Mouse (Mus musculus) embryonic facial prominence, embryonic 10.5 days (tissue): Measurements from ENCODE around the gene Ackr1. TPM values are rescaled to one million over a fixed set of nuclear protein-coding genes. Genes with fewer than 3 reads are reported as not detected.

Experiments used
- DNase-seq: peaks from one replicate; pipeline ENCODE4 v3.0.0-alpha.2; 2017; ENCODE audit warnings: low spot score
- H3K27ac ChIP-seq: fragments of 300-500 bp; sonication (generic); replicated peaks from 2 replicates; pipeline ENCODE4 v1.5.1; 2016; ENCODE audit warnings: mild to moderate bottlenecking
- H3K27me3 ChIP-seq: fragments of 300-500 bp; sonication (generic); replicated peaks from 2 replicates; pipeline ENCODE4 v1.6.1; 2016; ENCODE audit warnings: low read depth, mild to moderate bottlenecking; ENCODE audit not compliant: poor library complexity, severe bottlenecking
- H3K36me3 ChIP-seq: fragments of 300-500 bp; sonication (generic); replicated peaks from 2 replicates; pipeline ENCODE4 v1.6.1; 2016; ENCODE audit warnings: mild to moderate bottlenecking, moderate library complexity
- H3K4me1 ChIP-seq: fragments of 300-500 bp; sonication (generic); 2 replicates; pipeline ENCODE4 v1.6.1; 2016
- H3K4me3 ChIP-seq: fragments of 300-500 bp; sonication (generic); 2 replicates; pipeline ENCODE4 v1.5.1; 2016; ENCODE audit warnings: mild to moderate bottlenecking, moderate library complexity
- H3K9me3 ChIP-seq: fragments of 300-500 bp; sonication (generic); 2 replicates; pipeline ENCODE4 v1.6.1; 2016; ENCODE audit warnings: mild to moderate bottlenecking
- WGBS: fragments of 180-500 bp; shearing (Covaris S2); methylation state at CpG from one replicate; pipeline ENCODE4 v1.1.7; 2016; 5-methylcytosine and 5-hydroxymethylcytosine counted together
- polyA plus RNA-seq: library from polyadenylated mRNA; unstranded; fragments of >200 nt; fragmentation: Nextera tagmentation; extraction: Ambion mirVana; gene quantifications from 2 replicates; pipeline ENCODE4 v1.2.1, GENCODE M21; 2016

Gene Ackr1
- polyA plus RNA-seq: 1.2 and 1.6 TPM in 2 replicates

- Histone ChIP-seq H3K36me3 (no peaks in the 10 kb centered on the region), H3K27me3 (no peaks in the 10 kb centered on the region), H3K9me3 (no peaks in the 10 kb centered on the region), H3K4me3 (no peak within 1 kb of the TSS), H3K27ac (no peak within 1 kb of the TSS), H3K4me1 (peaks cover 11% of the 10 kb centered on the region)
- DNase-seq: no peak
- 80% methylated on average over 9 of the region's 9 CpGs for WGBS
These were observed at the start of gene Ackr1 for GRCm38 (mm10) chr1:173333312-173334253. TSS of gene Ackr1 (minus strand) at chr1:173333750.

- Histone ChIP-seq H3K27ac (no peak overlapping the region), H3K9me3 (no peaks in the 10 kb centered on the region), H3K4me1 (no peaks in the 10 kb centered on the region), H3K4me3 (no peak overlapping the region), H3K27me3 (no peaks in the 10 kb centered on the region), H3K36me3 (no peaks in the 10 kb centered on the region)
- WGBS: 87% methylated on average over 6 of the region's 6 CpGs
- no peak for DNase-seq
These were observed 47.9 kb upstream of the Ackr1 start for GRCm38 (mm10) chr1:173381436-173381835.

DNA sequence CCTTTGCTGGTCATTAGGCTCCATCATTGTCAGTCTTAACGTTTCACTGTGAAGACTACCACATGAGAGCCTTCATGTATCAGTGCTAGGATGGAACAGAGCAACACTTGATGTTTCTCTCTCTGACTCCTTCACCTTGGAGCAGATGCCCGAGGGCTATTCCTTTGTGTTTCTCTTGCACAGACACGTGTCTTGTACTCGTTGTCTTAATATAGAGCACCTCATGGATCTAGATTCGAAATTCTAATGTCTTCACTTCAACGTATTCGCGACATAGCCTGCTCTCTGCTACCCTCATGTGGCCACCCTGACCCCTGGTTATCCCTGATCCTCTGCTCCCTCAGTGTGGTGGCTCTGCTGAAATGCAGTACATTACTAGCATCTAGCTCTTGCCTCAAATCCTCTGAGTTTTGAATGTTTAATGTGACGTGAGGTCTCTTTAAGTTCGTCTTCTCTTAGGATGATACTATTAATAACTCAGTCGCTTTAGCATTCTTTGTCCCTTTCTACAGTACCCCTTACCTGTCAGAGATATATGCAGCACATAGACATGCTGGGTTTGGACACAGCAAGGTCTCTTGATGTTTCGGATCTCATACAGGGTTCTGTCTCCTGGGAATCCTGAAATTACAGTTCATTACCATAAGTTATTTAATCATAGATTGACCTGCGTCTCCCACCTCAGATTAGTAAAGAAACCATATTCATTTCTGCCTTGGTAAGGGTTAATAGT is 44.0 kb upstream of the Ackr1 start:
- peak; percentile 55 for DNase-seq
- H3K27me3 ChIP-seq: no peaks in the 10 kb centered on the region
- H3K36me3 ChIP-seq: no peaks in the 10 kb centered on the region
- 34% methylated on average over 13 of the region's 13 CpGs for WGBS
- no peak overlapping the region for H3K27ac ChIP-seq
- no peaks in the 10 kb centered on the region for H3K9me3 ChIP-seq
- H3K4me1 ChIP-seq: no peaks in the 10 kb centered on the region
- no peak overlapping the region for H3K4me3 ChIP-seq

DNA sequence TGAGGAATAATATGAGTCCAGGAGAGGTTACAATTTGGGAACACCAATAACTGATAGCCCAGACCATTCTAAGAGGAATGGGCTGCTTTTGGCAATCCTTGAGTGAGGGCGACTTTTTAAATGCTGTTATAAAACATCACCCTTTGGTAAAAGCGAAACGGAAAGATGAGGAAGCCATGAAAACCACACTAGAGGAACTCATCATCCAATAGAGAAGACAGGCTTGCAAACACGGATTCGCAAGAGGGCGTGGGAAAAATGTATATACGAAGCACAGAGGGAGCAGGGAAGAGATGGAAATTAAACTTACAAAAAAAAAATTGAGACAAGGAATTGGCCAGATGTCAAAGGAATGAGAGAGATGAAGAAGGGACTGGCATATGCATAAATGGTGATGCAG is 40.5 kb upstream of the Ackr1 start:
- H3K4me3 ChIP-seq: no peak overlapping the region
- DNase-seq: no peak
- H3K4me1 ChIP-seq: no peaks in the 10 kb centered on the region
- H3K27me3 ChIP-seq: peaks cover 16% of the 10 kb centered on the region
- WGBS: 89% methylated on average over 7 of the region's 7 CpGs
- no peaks in the 10 kb centered on the region for H3K9me3 ChIP-seq
- H3K36me3 ChIP-seq: no peaks in the 10 kb centered on the region
- H3K27ac ChIP-seq: no peak overlapping the region

DNA sequence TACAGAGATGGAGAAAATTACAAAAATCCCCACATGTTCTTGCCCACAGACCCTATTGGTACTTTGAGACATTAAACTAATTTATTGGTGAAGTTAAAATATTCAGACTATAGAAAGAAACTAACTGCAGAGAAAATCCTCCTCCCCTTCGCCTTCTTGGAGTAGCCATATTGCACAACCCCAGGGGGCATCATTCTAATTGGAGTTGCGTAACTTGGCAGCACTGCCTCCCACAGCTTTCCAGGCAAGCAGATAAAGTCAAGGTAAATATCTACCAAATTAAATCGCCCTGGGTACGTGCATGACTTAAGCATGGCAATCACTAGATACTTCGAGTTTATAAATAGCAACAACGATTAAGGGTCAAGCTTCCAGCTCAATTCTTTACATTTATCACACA is 38.0 kb upstream of the Ackr1 start:
- Histone ChIP-seq H3K9me3 (no peaks in the 10 kb centered on the region), H3K4me1 (peaks cover 17% of the 10 kb centered on the region), H3K27me3 (peaks cover 40% of the 10 kb centered on the region), H3K27ac (no peak overlapping the region), H3K4me3 (no peak overlapping the region), H3K36me3 (no peaks in the 10 kb centered on the region)
- WGBS: 81% methylated on average over 6 of the region's 6 CpGs
- no peak for DNase-seq

- DNase-seq: no peak
- no peaks in the 10 kb centered on the region for H3K9me3 ChIP-seq
- no peak overlapping the region for H3K27ac ChIP-seq
- H3K4me3 ChIP-seq: no peak overlapping the region
- 65% methylated on average over 6 of the region's 6 CpGs for WGBS
- H3K27me3 ChIP-seq: peaks cover 51% of the 10 kb centered on the region
- H3K36me3 ChIP-seq: no peaks in the 10 kb centered on the region
- H3K4me1 ChIP-seq: peaks cover 29% of the 10 kb centered on the region
These were observed 36.9 kb upstream of the Ackr1 start for GRCm38 (mm10) chr1:173370456-173370855.

- Histone ChIP-seq H3K27me3 (peaks cover 54% of the 10 kb centered on the region), H3K4me3 (no peak overlapping the region), H3K36me3 (no peaks in the 10 kb centered on the region), H3K4me1 (peaks cover 29% of the 10 kb centered on the region), H3K9me3 (no peaks in the 10 kb centered on the region), H3K27ac (no peak overlapping the region)
- 66% methylated on average over 2 of the region's 2 CpGs for WGBS
- DNase-seq: no peak
These were observed 36.1 kb upstream of the Ackr1 start for GRCm38 (mm10) chr1:173369611-173370010.

- peak; percentile 76 for DNase-seq
- no peaks in the 10 kb centered on the region for H3K9me3 ChIP-seq
- peaks cover 54% of the 10 kb centered on the region for H3K27me3 ChIP-seq
- H3K36me3 ChIP-seq: no peaks in the 10 kb centered on the region
- peak within 1 kb of the TSS; percentile 81 for H3K27ac ChIP-seq
- under 1% methylated on average over 45 of the region's 46 CpGs for WGBS
- H3K4me1 ChIP-seq: peaks cover 29% of the 10 kb centered on the region
- H3K4me3 ChIP-seq: peak within 1 kb of the TSS; percentile 80
These were observed 34.0 kb upstream of the Ackr1 start, which contains the start of gene Cadm3 for GRCm38 (mm10) chr1:173367356-173368046. TSS of gene Cadm3 (minus strand) at chr1:173367695.

GRCm38 (mm10) chr1:173366701-173367355 is 33.3 kb upstream of the Ackr1 start:
- peak; percentile 13 for DNase-seq
- peak overlapping the region; percentile 81 for H3K27ac ChIP-seq

GRCm38 (mm10) chr1:173365970-173366409 is 32.4 kb upstream of the Ackr1 start:
- Histone ChIP-seq H3K36me3 (no peaks in the 10 kb centered on the region), H3K9me3 (no peaks in the 10 kb centered on the region), H3K27me3 (peaks cover 54% of the 10 kb centered on the region), H3K4me3 (peak overlapping the region; percentile 80), H3K27ac (no peak overlapping the region), H3K4me1 (peaks cover 29% of the 10 kb centered on the region)
- peak; percentile 37 for DNase-seq
- 3% methylated on average over 13 of the region's 13 CpGs for WGBS

More at GRCm38 (mm10) chr1:173366701-173367355, 33.3 kb upstream of the Ackr1 start:
- no peaks in the 10 kb centered on the region for H3K36me3 ChIP-seq
- H3K4me3 ChIP-seq: peak overlapping the region; percentile 80
- WGBS: under 1% methylated on average over 31 of the region's 31 CpGs
- peaks cover 29% of the 10 kb centered on the region for H3K4me1 ChIP-seq
- H3K9me3 ChIP-seq: no peaks in the 10 kb centered on the region
- H3K27me3 ChIP-seq: peaks cover 54% of the 10 kb centered on the region

DNA sequence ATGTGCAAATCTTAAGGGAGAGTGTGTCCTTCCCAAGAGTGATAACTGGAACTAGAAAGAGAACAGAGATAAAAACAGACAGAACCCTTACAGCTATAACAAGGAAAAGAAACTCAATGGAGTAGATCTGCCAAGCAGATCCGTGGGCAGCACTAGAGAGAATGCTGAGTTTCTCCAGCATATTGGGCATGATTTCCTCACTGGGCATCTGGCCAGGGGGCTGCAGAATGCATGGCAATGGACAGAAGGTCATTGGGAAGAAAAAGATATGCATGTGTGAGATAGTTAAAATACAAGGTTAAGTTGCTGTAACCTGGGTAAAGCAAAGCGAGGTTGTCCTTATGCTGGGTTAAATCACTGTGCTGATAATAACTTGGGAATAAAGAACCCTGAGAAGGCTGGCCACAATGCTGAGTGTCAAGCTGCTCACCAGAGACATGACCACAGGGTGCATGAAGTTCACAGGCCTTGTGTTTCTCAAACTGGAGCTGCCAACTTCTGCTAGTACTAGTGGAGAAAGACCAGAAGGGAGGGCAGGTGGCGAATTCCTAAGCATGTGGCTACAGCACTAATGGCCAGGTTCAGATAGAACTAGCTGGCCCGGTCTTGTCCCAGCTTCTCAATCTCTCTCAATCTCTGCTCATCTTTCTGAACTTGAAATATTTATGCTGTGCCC is 30.7 kb upstream of the Ackr1 start:
- Histone ChIP-seq H3K36me3 (no peaks in the 10 kb centered on the region), H3K27ac (no peak overlapping the region), H3K4me3 (no peak overlapping the region), H3K4me1 (peaks cover 29% of the 10 kb centered on the region), H3K9me3 (no peaks in the 10 kb centered on the region), H3K27me3 (peaks cover 41% of the 10 kb centered on the region)
- WGBS: 88% methylated on average over 4 of the region's 4 CpGs
- no peak for DNase-seq
